Mouse (Mus musculus) lung, embryonic 14.5 days (tissue): Measurements from ENCODE around the gene Tprkb. TPM values are rescaled to one million over a fixed set of nuclear protein-coding genes. Genes with fewer than 3 reads are reported as not detected.
"Not testable (repeated sequence)": the region's sequence is repeated elsewhere in the genome, so short reads cannot be mapped to it uniquely, and the experiment has no call there.

Experiments
- ATAC-seq: fragments of 200-750 bp; cut with Nextera tagmentation; 2 replicates; pipeline ENCODE4 v1.8.0; 2017; ENCODE audit warnings: mild to moderate bottlenecking, moderate TSS enrichment, moderate library complexity; ENCODE audit not compliant: insufficient read depth
- DNase-seq: peaks from one replicate; pipeline ENCODE4 v3.0.0-alpha.2; 2015
- H3K27ac ChIP-seq: fragments of 300-500 bp; sonication (generic); 2 replicates; pipeline ENCODE4 v1.5.1; 2014; ENCODE audit warnings: low read depth, mild to moderate bottlenecking, moderate library complexity
- H3K27me3 ChIP-seq: fragments of 300-500 bp; sonication (generic); 2 replicates; pipeline ENCODE4 v1.6.1; 2014; ENCODE audit warnings: low read length, control low read depth; ENCODE audit not compliant: insufficient read depth
- H3K36me3 ChIP-seq: fragments of 300-500 bp; sonication (generic); 2 replicates; pipeline ENCODE4 v1.6.1; 2014; ENCODE audit warnings: control low read depth; ENCODE audit not compliant: insufficient read depth
- H3K4me1 ChIP-seq: fragments of 300-500 bp; sonication (generic); 2 replicates; pipeline ENCODE4 v1.6.1; 2014; ENCODE audit warnings: antibody characterized with exemption, control low read depth; ENCODE audit not compliant: insufficient read depth
- H3K4me2 ChIP-seq: fragments of 300-500 bp; sonication (generic); 2 replicates; pipeline ENCODE4 v1.6.1; 2014; ENCODE audit warnings: mild to moderate bottlenecking
- H3K4me3 ChIP-seq: fragments of 300-500 bp; sonication (generic); 2 replicates; pipeline ENCODE4 v1.5.1; 2014; ENCODE audit warnings: low read depth, low read length
- H3K9ac ChIP-seq: fragments of 300-500 bp; sonication (generic); 2 replicates; pipeline ENCODE4 v1.6.1; 2014
- H3K9me3 ChIP-seq: fragments of 300-500 bp; sonication (generic); 2 replicates; pipeline ENCODE4 v1.6.1; 2016; ENCODE audit warnings: low read depth, low read length, control low read depth
- CTCF ChIP-seq: IDR thresholded peaks from 2 replicates; pipeline ENCODE4 v1.5.1; 2016; ENCODE audit warnings: antibody characterized with exemption, low read depth
- WGBS: fragments of 180-500 bp; shearing (Covaris S2); extraction: QIAGEN DNeasy Blood & Tissue Kit; methylation state at CpG from one replicate; pipeline ENCODE4 v1.1.7; 2014; 5-methylcytosine and 5-hydroxymethylcytosine counted together
- polyA plus RNA-seq: library from polyadenylated mRNA; unstranded; fragments of >200 nt; fragmentation: Nextera tagmentation; extraction: Ambion mirVana; gene quantifications from 2 replicates; pipeline ENCODE4 v1.2.1, GENCODE M21; 2014

Tprkb gene
- polyA plus RNA-seq = 29.1 and 32.8 TPM in 2 replicates

- no peak for DNase-seq
- Histone ChIP-seq H3K36me3 (no peaks in the 10 kb centered on the region), H3K9me3 (no peaks in the 10 kb centered on the region), H3K4me1 (peaks cover 8% of the 10 kb centered on the region; the same call in 1 of the 2 replicates), H3K27me3 (no peaks in the 10 kb centered on the region), H3K4me3 (no peak within 1 kb of the TSS), H3K9ac (no peak within 1 kb of the TSS), H3K27ac (no peak within 1 kb of the TSS), H3K4me2 (no peak within 1 kb of the TSS)
- WGBS = 78% methylated on average over 3 of the region's 3 CpGs
- no peak for TF ChIP-seq CTCF
- ATAC-seq = no peak
These were observed at the start of gene Tprkb for GRCm38 (mm10) chr6:85911587-85911986. Gene Tprkb (plus strand): TSS chr6:85911865.

DNA sequence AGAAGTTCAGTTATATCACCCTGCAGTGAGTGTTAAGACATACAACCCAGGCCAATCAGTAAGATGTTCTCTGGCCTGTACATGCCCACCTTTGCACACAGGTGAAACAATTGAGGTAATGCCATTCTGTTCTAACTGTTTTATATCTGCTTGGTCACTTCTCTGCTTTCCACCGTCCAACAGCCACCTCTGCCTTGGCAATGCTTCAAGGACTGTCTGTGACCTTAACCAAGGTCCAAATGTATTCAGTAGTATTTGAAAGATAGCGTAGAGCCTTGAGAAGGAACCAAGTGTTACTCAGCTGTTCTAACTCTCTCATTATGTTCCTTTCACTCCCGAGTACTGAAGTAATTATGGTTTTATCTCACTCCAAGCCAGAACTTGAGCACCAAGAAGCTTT, 49.1 kb upstream of the Tprkb start:
- Histone ChIP-seq H3K9ac (no peak overlapping the region), H3K9me3 (no peaks in the 10 kb centered on the region), H3K4me3 (no peak overlapping the region), H3K4me1 (no peaks in the 10 kb centered on the region), H3K36me3 (no peaks in the 10 kb centered on the region), H3K4me2 (no peak overlapping the region), H3K27ac (no peak overlapping the region), H3K27me3 (no peaks in the 10 kb centered on the region)
- no peak for TF ChIP-seq CTCF
- WGBS = 75% methylated on average over 3 of the region's 3 CpGs
- no peak for DNase-seq
- ATAC-seq = no peak

DNA sequence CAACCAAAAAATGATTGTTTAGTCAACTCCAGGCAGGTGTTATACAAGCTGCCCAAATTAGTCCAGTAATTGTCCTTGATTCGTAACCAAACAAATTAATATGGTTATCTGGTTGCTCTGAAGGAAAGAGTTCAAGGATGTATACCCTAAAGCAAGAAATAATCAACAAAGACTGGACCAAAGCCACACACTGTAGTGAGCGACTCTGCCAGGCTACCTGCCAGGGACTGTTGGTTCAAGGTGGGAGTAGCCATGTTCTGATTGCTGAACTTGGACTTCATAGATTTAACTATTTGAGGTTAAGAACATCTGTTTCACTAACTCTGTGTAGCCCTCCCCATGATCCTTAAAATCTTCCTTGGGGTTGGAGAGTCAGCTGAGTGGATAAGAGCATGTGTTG, 48.5 kb upstream of the Tprkb start:
- 87% methylated on average over 2 of the region's 2 CpGs for WGBS
- no peak for TF ChIP-seq CTCF

DNA sequence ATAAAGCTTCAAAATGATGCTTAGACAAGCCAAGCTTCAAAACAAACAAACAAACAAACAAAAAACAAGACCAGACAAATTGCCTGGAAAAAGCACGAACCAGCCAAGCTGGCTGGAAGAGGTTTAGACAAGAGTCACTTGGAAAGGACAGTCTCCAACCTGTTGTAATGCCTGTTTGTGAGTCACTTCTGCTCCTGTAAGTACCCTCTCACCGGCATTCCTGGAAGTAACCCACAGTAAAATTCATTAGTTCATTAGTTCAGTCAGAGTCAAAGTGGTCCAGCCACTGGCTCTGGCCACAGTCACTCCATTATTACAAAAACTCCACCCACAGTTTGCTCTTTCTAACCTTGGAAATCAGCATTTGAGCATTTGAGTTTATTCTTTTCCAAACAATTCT, 47.8 kb upstream of the Tprkb start:
- Histone ChIP-seq H3K27ac (no peak overlapping the region), H3K27me3 (no peaks in the 10 kb centered on the region), H3K9me3 (no peaks in the 10 kb centered on the region), H3K4me3 (no peak overlapping the region), H3K4me1 (no peaks in the 10 kb centered on the region), H3K36me3 (no peaks in the 10 kb centered on the region), H3K9ac (no peak overlapping the region), H3K4me2 (no peak overlapping the region)
- ATAC-seq (no peak), DNase-seq (no peak)
- 77% methylated on average over 2 of the region's 2 CpGs for WGBS
- TF ChIP-seq CTCF = no peak

More for the DNA sequence above, 48.5 kb upstream of the Tprkb start:
- H3K4me2 ChIP-seq = no peak overlapping the region
- DNase-seq = no peak
- no peaks in the 10 kb centered on the region for H3K27me3 ChIP-seq
- no peaks in the 10 kb centered on the region for H3K9me3 ChIP-seq
- no peak overlapping the region for H3K9ac ChIP-seq
- no peak overlapping the region for H3K27ac ChIP-seq
- H3K4me3 ChIP-seq = no peak overlapping the region
- no peak for ATAC-seq
- H3K4me1 ChIP-seq = no peaks in the 10 kb centered on the region
- no peaks in the 10 kb centered on the region for H3K36me3 ChIP-seq

DNA sequence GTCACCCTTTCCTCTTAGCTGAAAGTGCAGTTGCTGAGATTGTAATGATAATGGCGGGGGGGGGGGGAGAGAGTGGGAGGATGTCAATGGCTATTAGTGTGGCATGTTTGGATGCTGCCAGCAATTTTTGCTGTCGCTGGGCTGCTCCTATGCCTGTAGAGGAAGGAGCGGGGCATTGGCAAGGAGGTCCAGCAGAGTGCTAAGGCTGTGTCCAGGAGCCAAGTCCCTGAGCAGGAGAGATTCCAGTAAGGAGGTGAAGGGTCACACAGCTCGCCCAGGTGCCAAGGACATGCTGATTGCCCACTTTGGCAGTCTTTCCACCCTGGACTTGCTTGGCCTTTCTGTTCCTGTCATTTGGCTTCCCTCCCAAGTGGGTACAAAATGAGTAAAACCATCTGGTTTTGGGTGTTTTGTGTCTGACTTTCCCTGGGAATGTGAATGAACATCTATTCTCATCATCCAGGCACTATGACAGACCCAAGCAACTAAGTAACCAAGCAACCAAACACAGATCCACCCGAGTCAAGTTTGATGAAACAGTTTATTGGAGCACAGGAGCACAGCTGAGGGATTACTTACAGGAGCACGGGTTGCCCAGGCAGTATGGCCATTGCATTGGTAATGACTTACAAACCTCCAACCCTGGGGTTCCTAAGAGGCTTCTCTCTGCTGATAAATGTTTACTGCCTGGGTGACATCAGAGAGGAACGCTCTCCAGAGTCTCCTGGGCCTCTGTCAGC, 46.6 kb upstream of the Tprkb start:
- H3K4me2 ChIP-seq, ATAC-seq, H3K9ac ChIP-seq, H3K27ac ChIP-seq, H3K36me3 ChIP-seq, H3K4me1 ChIP-seq, DNase-seq, H3K9me3 ChIP-seq, H3K4me3 ChIP-seq, H3K27me3 ChIP-seq: not testable (repeated sequence)
- 61% methylated on average over 6 of the region's 7 CpGs for WGBS

- not testable (repeated sequence) for DNase-seq, H3K27me3 ChIP-seq, H3K4me2 ChIP-seq, H3K27ac ChIP-seq, H3K9me3 ChIP-seq, H3K9ac ChIP-seq, H3K4me1 ChIP-seq, H3K36me3 ChIP-seq, H3K4me3 ChIP-seq, ATAC-seq
- WGBS = 83% methylated on average over 3 of the region's 3 CpGs
These were observed 45.5 kb upstream of the Tprkb start for GRCm38 (mm10) chr6:85866166-85866565.

- not testable (repeated sequence) for H3K27ac ChIP-seq, ATAC-seq, H3K36me3 ChIP-seq, H3K9me3 ChIP-seq, H3K4me1 ChIP-seq, H3K27me3 ChIP-seq, DNase-seq, H3K4me3 ChIP-seq, H3K9ac ChIP-seq, H3K4me2 ChIP-seq
- WGBS = 46% methylated on average over 1 of the region's 1 CpGs
These were observed 44.7 kb upstream of the Tprkb start for GRCm38 (mm10) chr6:85866995-85867394.
